Mouse (Mus musculus) stomach, embryonic 15.5 days (tissue): ENCODE measurements around the gene Dctpp1. TPM values are rescaled to one million over a fixed set of nuclear protein-coding genes. Genes with fewer than 3 reads are reported as not detected.
A peak's percentile ranks its signal among the peaks of the same experiment; 100 is the strongest.
"Not testable (repeated sequence)": the region's sequence is repeated elsewhere in the genome, so short reads cannot be mapped to it uniquely, and the experiment has no call there.

ENCODE experiments used
- ATAC-seq: fragments of 200-750 bp; cut with Nextera tagmentation; 2 replicates; pipeline ENCODE4 v1.8.0; 2017; ENCODE audit warnings: low read depth, moderate number of reproducible peaks, moderate TSS enrichment; ENCODE audit not compliant: insufficient read depth, low FRiP score
- H3K27ac ChIP-seq: fragments of 300-500 bp; sonication (generic); 2 replicates; pipeline ENCODE4 v1.5.1; 2015; ENCODE audit warnings: mild to moderate bottlenecking, inconsistent platforms
- H3K27me3 ChIP-seq: fragments of 300-500 bp; sonication (generic); replicated peaks from 2 replicates; pipeline ENCODE4 v1.6.1; 2015; ENCODE audit warnings: inconsistent platforms
- H3K36me3 ChIP-seq: fragments of 300-500 bp; sonication (generic); 2 replicates; pipeline ENCODE4 v1.6.1; 2015; ENCODE audit warnings: inconsistent platforms
- H3K4me1 ChIP-seq: fragments of 300-500 bp; sonication (generic); 2 replicates; pipeline ENCODE4 v1.6.1; 2015; ENCODE audit warnings: inconsistent platforms
- H3K4me2 ChIP-seq: fragments of 300-500 bp; sonication (generic); 2 replicates; pipeline ENCODE4 v1.6.1; 2015; ENCODE audit warnings: mild to moderate bottlenecking, inconsistent platforms
- H3K4me3 ChIP-seq: fragments of 300-500 bp; sonication (generic); replicated peaks from 2 replicates; pipeline ENCODE4 v1.5.1; 2015; ENCODE audit warnings: inconsistent platforms
- H3K9ac ChIP-seq: fragments of 300-500 bp; sonication (generic); 2 replicates; pipeline ENCODE4 v1.6.1; 2015; ENCODE audit warnings: inconsistent platforms
- H3K9me3 ChIP-seq: fragments of 300-500 bp; sonication (generic); 2 replicates; pipeline ENCODE4 v1.6.1; 2016; ENCODE audit warnings: inconsistent platforms
- WGBS: fragments of 180-500 bp; shearing (Covaris S2); methylation state at CpG from one replicate; pipeline ENCODE4 v1.1.7; 2015; 5-methylcytosine and 5-hydroxymethylcytosine counted together
- polyA plus RNA-seq: library from polyadenylated mRNA; unstranded; fragments of >200 nt; fragmentation: Nextera tagmentation; extraction: Ambion mirVana; gene quantifications from 2 replicates; pipeline ENCODE4 v1.2.1, GENCODE M21; 2015

Dctpp1 gene
- polyA plus RNA-seq, 1 experiment from 2014 or later: 164 TPM

DNA sequence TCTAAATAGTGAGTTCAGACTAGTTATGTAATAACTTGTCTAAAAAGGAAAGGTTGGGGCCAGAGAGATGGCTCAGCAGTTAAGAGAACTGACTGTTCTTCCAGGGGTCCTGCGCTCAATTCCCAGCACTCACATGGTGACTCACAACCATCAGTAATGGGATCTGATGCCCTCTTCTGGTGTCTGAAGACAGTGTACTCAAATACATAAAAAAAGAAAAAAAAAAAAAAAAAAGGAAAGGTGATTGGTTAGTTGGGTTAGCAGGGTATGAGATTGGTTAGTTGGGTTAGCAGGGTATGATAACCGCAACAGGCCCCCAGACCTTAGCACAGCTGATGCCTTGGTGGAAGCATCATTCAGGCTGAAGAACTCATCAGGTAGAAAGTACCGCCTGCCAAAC, 3.0 kb upstream of the Dctpp1 start:
- 96% methylated on average over 3 of the region's 3 CpGs for WGBS
- H3K4me1 ChIP-seq: peaks cover 16% of the 10 kb centered on the region
- H3K36me3 ChIP-seq: no peaks in the 10 kb centered on the region
- H3K9me3 ChIP-seq: no peaks in the 10 kb centered on the region
- no peak for ATAC-seq
- H3K27me3 ChIP-seq: no peaks in the 10 kb centered on the region
- H3K27ac ChIP-seq: no peak overlapping the region
- H3K9ac ChIP-seq: no peak overlapping the region
- H3K4me3 ChIP-seq: no peak overlapping the region
- no peak overlapping the region for H3K4me2 ChIP-seq

DNA sequence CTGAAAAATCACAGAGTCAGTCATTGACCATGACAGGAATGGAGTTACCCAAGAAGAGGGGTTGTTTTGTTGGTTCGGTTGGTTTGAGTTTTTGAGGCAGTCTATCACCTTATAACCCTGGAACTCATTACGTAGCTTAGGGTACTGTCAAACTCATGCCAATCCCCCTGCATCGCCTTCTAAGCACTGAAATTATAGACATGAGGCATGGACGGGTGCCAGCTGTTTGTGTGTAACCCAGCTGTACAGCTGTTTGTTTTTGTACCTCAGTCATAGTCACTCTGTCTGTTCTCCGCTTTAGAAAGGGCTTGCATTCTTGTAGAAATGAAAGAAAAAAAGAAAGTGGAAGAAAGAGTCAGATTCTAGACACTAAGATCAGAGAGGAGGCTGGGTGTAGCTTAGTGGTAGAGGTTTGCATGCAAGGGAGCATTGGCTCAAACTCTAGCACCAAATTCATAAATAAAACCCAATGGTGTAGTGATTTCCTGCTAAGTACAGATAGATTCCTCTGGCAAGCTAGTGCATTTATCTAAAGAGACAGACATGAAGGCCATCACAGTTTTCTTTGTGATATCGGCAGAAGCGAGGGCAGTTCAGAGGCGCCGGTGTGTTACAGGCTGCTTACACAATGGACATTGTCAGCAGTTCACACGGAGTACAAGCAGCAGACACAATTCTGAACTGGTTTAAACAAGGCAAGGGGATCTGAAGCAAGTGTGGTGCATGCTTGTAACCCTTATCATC, 1.9 kb upstream of the Dctpp1 start:
- Histone ChIP-seq H3K4me2 (no peak overlapping the region), H3K4me3 (no peak overlapping the region), H3K27me3 (no peaks in the 10 kb centered on the region), H3K36me3 (no peaks in the 10 kb centered on the region), H3K9me3 (no peaks in the 10 kb centered on the region), H3K27ac (no peak overlapping the region), H3K4me1 (peaks cover 16% of the 10 kb centered on the region), H3K9ac (no peak overlapping the region)
- no peak for ATAC-seq
- 69% methylated on average over 10 of the region's 10 CpGs for WGBS

DNA sequence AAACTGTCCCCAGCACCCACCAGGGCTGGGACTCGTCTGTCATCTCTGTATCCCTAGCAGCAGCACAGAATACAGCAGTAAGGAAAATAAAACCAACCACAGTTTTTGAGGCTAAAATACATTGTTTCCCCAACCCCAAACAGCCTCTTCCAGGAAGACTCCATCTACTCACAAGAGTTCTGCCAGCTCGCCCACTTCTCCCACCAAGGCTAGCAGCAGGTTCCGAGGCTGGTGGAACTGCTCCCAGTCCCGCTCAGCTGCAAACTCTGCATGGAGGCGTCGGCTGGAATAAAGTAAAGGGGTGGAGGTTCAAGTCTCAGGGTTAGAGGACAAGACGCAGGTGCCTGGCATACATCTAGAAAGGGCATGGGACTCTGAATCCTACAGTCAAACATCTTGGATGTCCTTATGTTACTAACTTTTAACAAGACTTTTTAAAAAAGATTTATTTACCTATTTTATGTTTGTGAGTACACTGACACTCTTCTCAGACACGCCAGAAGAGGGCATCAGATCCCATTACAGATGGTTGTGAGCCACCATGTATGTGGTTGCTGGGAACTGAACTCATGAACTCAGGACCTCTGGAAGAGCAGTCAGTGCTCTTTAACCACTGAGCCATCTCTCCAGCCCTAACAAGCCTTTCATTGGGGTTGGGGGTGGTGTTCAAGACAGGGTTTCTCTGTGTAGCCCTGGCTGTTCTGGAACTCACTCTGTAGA, 1.2 kb downstream of the Dctpp1 start:
- Histone ChIP-seq H3K4me3 (peak overlapping the region; percentile 68), H3K9me3 (no peaks in the 10 kb centered on the region), H3K4me2 (peak overlapping the region; percentile 70), H3K27me3 (no peaks in the 10 kb centered on the region), H3K36me3 (peaks cover 5% of the 10 kb centered on the region; the same call in 1 of the 2 replicates), H3K4me1 (peaks cover 24% of the 10 kb centered on the region), H3K9ac (no peak overlapping the region), H3K27ac (no peak overlapping the region)
- 69% methylated on average over 8 of the region's 8 CpGs for WGBS
- no peak for ATAC-seq

DNA sequence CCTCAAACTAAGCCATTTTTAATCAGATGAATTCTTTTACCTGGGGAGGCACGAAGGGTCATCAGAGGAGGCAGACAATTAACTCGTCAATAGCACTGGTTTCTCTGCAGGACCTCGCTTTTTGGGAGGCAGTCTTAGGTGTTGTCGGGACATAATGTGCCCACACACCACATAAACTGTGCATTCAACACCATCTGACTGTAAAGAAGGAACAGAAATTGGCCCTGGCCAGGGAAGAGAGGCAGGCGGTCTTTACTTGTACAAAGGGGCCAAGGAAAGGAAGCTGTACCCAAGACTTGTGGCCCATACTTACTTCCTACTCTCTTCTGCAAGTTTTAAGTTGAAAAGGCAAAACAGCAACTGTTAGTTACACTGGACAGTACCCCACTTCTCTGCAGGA, 4.0 kb downstream of the Dctpp1 start:
- Histone ChIP-seq H3K4me2 (no peak overlapping the region), H3K4me3 (no peak overlapping the region), H3K36me3 (peaks cover 5% of the 10 kb centered on the region; the same call in 1 of the 2 replicates), H3K27ac (no peak overlapping the region), H3K9ac (no peak overlapping the region), H3K4me1 (peaks cover 29% of the 10 kb centered on the region), H3K27me3 (no peaks in the 10 kb centered on the region), H3K9me3 (no peaks in the 10 kb centered on the region)
- ATAC-seq: no peak
- WGBS: 87% methylated on average over 5 of the region's 5 CpGs

DNA sequence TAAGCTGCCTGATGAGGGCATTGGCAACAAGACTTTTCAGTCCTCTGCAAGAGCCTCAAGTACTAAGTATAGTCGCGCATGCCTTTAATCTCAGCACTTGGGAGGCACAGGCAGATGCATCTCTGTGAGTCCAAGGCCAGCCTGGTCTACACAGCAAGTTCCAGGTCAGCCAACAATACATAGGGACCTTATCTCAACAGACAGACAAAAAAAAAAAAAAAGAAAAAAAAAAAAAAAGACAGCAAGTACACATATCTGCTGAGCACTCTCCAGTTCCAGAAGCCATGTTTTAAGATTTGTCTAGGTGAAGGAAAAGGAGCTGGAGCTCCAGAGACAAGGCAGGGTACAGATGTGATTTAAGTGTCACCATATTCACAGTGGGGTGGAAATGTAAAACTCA, 4.5 kb downstream of the Dctpp1 start:
- no peak for ATAC-seq
- H3K4me2 ChIP-seq: no peak overlapping the region
- H3K4me3 ChIP-seq: no peak overlapping the region
- H3K4me1 ChIP-seq: peaks cover 28% of the 10 kb centered on the region
- H3K27me3 ChIP-seq: no peaks in the 10 kb centered on the region
- H3K9me3 ChIP-seq: no peaks in the 10 kb centered on the region
- peaks cover 5% of the 10 kb centered on the region; the same call in 1 of the 2 replicates for H3K36me3 ChIP-seq
- WGBS: 83% methylated on average over 2 of the region's 2 CpGs
- H3K27ac ChIP-seq: no peak overlapping the region
- H3K9ac ChIP-seq: no peak overlapping the region

DNA sequence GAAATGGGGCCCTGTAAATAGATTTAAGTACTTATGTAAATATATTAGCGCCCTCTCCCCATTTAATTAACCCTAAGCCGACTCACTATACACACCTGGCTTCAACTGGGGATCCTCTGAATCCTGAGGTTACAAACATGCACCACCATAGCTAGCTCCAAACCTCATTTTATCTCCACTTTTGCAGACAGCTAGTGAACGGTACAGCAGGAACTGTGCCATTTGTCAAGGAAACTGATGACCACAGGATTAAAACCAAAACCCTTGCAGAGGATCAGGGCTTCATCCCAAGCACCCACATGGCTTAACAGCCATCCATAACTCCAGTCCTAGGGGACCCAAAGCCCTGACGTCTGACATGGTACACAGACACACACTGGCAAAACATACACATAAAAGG, 5.5 kb downstream of the Dctpp1 start:
- Histone ChIP-seq H3K4me1 (peaks cover 25% of the 10 kb centered on the region), H3K4me2 (peak overlapping the region; percentile 97), H3K27ac (peak overlapping the region; percentile 93), H3K9me3 (no peaks in the 10 kb centered on the region), H3K4me3 (peak overlapping the region; percentile 56), H3K27me3 (no peaks in the 10 kb centered on the region), H3K36me3 (peaks cover 5% of the 10 kb centered on the region; the same call in 1 of the 2 replicates), H3K9ac (no peak overlapping the region)
- 14% methylated on average over 4 of the region's 4 CpGs for WGBS
- ATAC-seq: no peak

DNA sequence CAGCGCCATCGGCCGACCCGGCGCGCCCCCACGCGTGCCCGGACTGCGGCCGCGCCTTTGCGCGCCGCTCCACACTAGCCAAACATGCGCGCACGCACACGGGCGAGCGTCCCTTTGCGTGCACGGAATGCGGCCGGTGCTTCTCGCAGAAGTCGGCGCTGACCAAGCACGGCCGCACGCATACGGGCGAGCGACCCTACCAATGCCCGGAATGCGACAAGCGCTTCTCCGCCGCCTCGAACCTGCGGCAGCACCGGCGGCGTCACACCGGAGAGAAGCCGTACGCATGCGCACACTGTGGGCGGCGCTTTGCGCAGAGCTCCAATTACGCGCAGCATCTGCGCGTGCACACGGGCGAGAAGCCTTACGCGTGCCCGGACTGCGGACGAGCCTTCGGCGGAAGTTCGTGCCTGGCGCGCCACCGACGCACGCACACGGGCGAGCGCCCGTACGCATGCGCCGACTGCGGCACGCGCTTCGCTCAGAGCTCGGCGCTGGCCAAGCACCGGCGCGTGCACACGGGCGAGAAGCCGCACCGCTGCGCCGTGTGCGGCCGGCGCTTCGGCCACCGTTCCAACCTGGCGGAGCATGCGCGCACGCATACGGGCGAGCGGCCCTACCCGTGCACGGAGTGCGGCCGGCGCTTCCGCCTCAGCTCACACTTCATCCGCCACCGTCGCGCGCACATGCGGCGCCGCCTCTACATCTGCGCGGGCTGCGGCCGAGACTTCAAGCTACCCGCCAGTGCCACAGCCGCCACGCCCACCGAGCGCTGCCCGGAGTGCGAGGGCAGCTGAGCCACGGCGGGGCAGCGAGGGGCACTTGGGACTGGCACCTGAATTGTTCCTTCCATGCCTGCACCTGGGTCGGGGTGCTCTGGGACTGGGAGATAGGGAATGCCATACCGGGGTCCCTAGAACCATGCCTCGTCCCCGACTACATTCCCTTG, 6.4 kb downstream of the Dctpp1 start:
- H3K9ac ChIP-seq: peak overlapping the region; percentile 67
- no peaks in the 10 kb centered on the region for H3K27me3 ChIP-seq
- WGBS: under 1% methylated on average over 134 of the region's 136 CpGs
- H3K4me3 ChIP-seq: peak overlapping the region; percentile 56
- ATAC-seq: peak; percentile 93
- H3K9me3 ChIP-seq: no peaks in the 10 kb centered on the region
- H3K27ac ChIP-seq: peak overlapping the region; percentile 93
- peaks cover 11% of the 10 kb centered on the region for H3K36me3 ChIP-seq
- peak overlapping the region; percentile 97 for H3K4me2 ChIP-seq
- H3K4me1 ChIP-seq: peaks cover 17% of the 10 kb centered on the region; the same call in 1 of the 2 replicates

DNA sequence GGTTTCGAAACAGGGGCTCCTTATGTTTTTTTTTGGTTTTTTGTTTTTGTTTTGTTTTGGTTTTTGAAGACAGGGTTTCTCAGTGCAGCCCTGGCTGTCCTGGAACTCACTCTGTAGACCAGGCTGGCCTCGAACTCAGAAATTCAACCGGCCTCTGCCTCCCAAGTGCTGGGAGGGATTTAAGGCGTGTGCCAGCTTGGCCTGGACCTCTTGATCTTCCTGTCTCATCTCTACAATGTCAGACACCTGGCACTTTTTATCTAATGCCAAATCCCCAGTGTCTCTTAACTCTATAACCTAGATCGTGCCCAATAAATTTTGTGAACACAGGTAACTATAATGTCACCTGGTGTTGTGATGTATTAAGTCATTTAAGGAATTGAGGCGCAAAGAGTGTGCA, 7.2 kb downstream of the Dctpp1 start:
- Histone ChIP-seq H3K27me3 (no peaks in the 10 kb centered on the region), H3K9me3 (no peaks in the 10 kb centered on the region), H3K4me2 (peak overlapping the region; percentile 97), H3K36me3 (peaks cover 11% of the 10 kb centered on the region), H3K4me1 (peaks cover 14% of the 10 kb centered on the region; the same call in 1 of the 2 replicates), H3K27ac (peak overlapping the region; percentile 93), H3K9ac (peak overlapping the region; percentile 67; the same call in 1 of the 2 replicates), H3K4me3 (peak overlapping the region; percentile 56)
- ATAC-seq: no peak
- WGBS: 71% methylated on average over 6 of the region's 6 CpGs

DNA sequence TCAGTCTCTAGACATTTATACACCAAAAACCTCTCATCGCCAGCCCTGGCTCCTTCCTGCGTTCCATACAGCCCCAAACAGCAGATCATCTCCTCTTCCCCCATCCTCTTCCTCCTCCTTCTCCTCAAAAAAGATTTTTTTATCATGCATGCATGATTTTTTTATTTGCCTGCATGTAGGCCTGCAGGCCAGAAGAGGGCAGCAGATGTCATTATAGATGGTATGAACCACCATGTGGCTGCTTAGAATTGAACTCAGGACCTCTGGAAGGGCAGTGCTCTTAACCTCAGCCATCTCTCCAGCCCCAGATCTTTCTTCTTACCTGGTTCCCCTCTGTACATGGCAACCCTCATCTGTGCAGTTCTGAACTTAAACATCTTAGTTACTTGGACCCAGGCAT, 8.1 kb downstream of the Dctpp1 start:
- no peak overlapping the region for H3K4me2 ChIP-seq
- no peak overlapping the region for H3K4me3 ChIP-seq
- H3K4me1 ChIP-seq: peaks cover 17% of the 10 kb centered on the region; the same call in 1 of the 2 replicates
- no peaks in the 10 kb centered on the region for H3K27me3 ChIP-seq
- no peak for ATAC-seq
- no peak overlapping the region for H3K9ac ChIP-seq
- H3K9me3 ChIP-seq: no peaks in the 10 kb centered on the region
- no peak overlapping the region for H3K27ac ChIP-seq
- peaks cover 11% of the 10 kb centered on the region for H3K36me3 ChIP-seq
- 88% methylated on average over 2 of the region's 2 CpGs for WGBS

DNA sequence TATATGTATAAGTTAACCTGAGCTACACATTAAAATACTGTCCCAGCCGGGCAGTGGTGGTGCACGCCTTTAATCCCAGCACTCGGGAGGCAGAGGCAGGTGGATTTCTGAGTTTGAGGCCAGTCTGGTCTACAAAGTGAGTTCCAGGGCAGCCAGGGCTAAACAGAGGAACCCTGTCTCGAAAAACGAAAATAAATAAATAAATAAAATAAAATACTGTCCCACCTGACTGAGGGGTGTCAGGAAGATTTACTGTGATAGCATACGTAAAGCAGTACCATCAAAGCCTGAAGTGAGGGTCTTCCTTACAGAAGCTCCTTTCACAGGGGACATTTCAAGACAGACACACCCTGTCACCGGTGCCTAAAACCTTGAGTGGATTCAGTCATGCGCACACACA, 10.0 kb downstream of the Dctpp1 start:
- H3K27ac ChIP-seq, H3K4me2 ChIP-seq, ATAC-seq, H3K9ac ChIP-seq, H3K4me3 ChIP-seq, H3K9me3 ChIP-seq, H3K27me3 ChIP-seq: not testable (repeated sequence)
- Histone ChIP-seq H3K4me1 (peaks cover 29% of the 10 kb centered on the region), H3K36me3 (peaks cover 11% of the 10 kb centered on the region)
- WGBS: 89% methylated on average over 8 of the region's 8 CpGs

DNA sequence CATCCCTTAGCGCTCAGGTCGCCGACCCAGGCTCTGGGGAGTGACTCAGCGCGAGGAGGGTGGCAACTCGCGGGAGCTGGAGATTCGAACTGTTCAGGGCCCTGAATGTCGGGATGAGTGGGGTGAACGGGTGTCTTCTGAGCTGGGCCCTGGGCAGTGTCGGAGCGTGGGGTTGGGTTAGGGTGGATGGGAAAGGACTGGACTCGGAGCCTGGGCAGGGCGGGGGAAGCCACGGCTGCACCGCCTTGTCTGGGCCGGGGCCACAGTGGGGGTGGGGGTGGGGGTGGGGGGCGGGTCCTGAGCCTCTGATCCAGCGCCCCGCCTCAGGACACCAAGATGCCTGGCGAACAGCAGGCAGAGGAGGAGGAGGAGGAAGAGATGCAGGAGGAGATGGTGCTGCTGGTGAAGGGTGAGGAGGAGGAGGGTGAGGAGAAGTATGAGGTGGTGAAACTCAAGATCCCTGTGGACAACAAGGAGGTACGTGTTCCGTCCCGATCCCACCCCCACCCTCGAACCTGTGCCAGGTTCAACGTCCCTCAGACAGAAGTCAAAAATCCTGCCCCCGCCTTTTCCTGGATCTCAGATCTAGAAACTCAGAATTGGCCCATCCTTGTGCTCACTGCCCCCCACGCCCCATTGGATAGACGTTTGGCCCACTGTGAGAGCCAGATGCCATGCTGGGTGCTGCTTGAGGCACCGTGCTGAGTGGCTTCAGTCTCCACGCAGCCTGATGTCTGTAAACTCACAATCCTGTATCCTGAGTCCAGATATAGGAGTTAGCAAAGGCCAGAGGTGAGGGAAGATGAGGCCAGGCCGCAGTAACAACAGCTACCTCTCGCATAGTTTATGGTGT, 15.6 kb downstream of the Dctpp1 start:
- H3K36me3 ChIP-seq: peaks cover 11% of the 10 kb centered on the region
- H3K27me3 ChIP-seq: no peaks in the 10 kb centered on the region
- peak overlapping the region; percentile 98 for H3K27ac ChIP-seq
- peaks cover 22% of the 10 kb centered on the region for H3K4me1 ChIP-seq
- peak overlapping the region; percentile 74 for H3K4me3 ChIP-seq
- peak overlapping the region; percentile 88 for H3K4me2 ChIP-seq
- 12% methylated on average over 28 of the region's 33 CpGs for WGBS
- ATAC-seq: peak; percentile 73
- H3K9me3 ChIP-seq: no peaks in the 10 kb centered on the region
- peak overlapping the region; percentile 93 for H3K9ac ChIP-seq
